Comparison of ENCODE assay signal across 8 mouse cellular contexts in genomic region chr8:123333864-123334263, GRCm38 (mm10). TPM values are rescaled to one million over a fixed set of nuclear protein-coding genes. Genes with fewer than 3 reads are reported as not detected.
DNase-seq lines count a peak whose midpoint lies in the region; ATAC-seq and TF ChIP-seq lines count a peak whose summit lies in the region.

No protein-coding gene starts in this region.

- H3K4me2 ChIP-seq in kidney, postnatal 0 days (ENCODE audit: low read length): peak overlapping the region; percentile 29; the same call in 1 of the 2 replicates
- peak overlapping the region; percentile 25 for H3K4me2 ChIP-seq in embryonic facial prominence, embryonic 11.5 days (ENCODE audit: low read depth, low read length)
- no peak overlapping the region for H3K4me2 ChIP-seq in intestine, embryonic 14.5 days (ENCODE audit: low read length)
- peak overlapping the region; percentile 82 for H3K4me2 ChIP-seq in neural tube, embryonic 14.5 days (ENCODE audit: low read depth, low read length)

- H3K9ac ChIP-seq in kidney, postnatal 0 days (ENCODE audit: low read depth, low read length): no peak overlapping the region
- no peak overlapping the region for H3K9ac ChIP-seq in embryonic facial prominence, embryonic 11.5 days (replicated peaks; ENCODE audit: low read length)
- no peak overlapping the region for H3K9ac ChIP-seq in intestine, embryonic 14.5 days (ENCODE audit: low read length)
- peak overlapping the region; percentile 89 for H3K9ac ChIP-seq in neural tube, embryonic 14.5 days (replicated peaks; ENCODE audit: low read depth, low read length)

- H3K4me3 ChIP-seq in kidney, postnatal 0 days (replicated peaks; ENCODE audit: low read depth, low read length): 0 out of 2 replicates have a peak overlapping the region, but pooled peaks have one; percentile 2
- peak overlapping the region; percentile 60 for H3K4me3 ChIP-seq in embryonic facial prominence, embryonic 11.5 days (ENCODE audit: low read depth, low read length)
- peak overlapping the region; percentile 59; the same call in 1 of the 2 replicates for H3K4me3 ChIP-seq in intestine, embryonic 14.5 days (ENCODE audit: low read depth, low read length)
- peak overlapping the region; percentile 82 for H3K4me3 ChIP-seq in neural tube, embryonic 14.5 days (ENCODE audit: low read depth, low read length)

- no peaks in the 10 kb centered on the region for H3K27me3 ChIP-seq in kidney, postnatal 0 days (ENCODE audit: insufficient read depth, low read length)
- 0 out of 2 replicates have a peak, but pooled peaks cover 4% of the 10 kb centered on the region for H3K27me3 ChIP-seq in embryonic facial prominence, embryonic 11.5 days (ENCODE audit: control insufficient read depth, insufficient read depth, low read length)
- peaks cover 16% of the 10 kb centered on the region; the same call in 1 of the 2 replicates for H3K27me3 ChIP-seq in intestine, embryonic 14.5 days (replicated peaks; ENCODE audit: control insufficient read depth, insufficient read depth, low read length)
- H3K27me3 ChIP-seq in neural tube, embryonic 14.5 days (ENCODE audit: control insufficient read depth, insufficient read depth, low read length): no peaks in the 10 kb centered on the region

- no peak for TF ChIP-seq CTCF in kidney, postnatal 0 days (IDR thresholded peaks at IDR 0.05; ENCODE audit: low read depth)

- DNase-seq in kidney, postnatal 0 days (ENCODE audit: low spot score): no peak
- no peak for DNase-seq in kidney, postnatal 10 days
- DNase-seq in embryonic facial prominence, embryonic 11.5 days (ENCODE audit: low spot score): no peak
- DNase-seq in intestine, embryonic 14.5 days (ENCODE audit: low spot score): no peak
- DNase-seq in gastrocnemius, adult 18-20 months (ENCODE audit: low spot score): no peak
- DNase-seq in adrenal gland, postnatal 10 days: no peak
- no peak for DNase-seq in urinary bladder, postnatal 25 days (ENCODE audit: low spot score)

- no peaks in the 10 kb centered on the region for H3K36me3 ChIP-seq in kidney, postnatal 0 days (ENCODE audit: insufficient read depth, low read length)
- no peaks in the 10 kb centered on the region for H3K36me3 ChIP-seq in embryonic facial prominence, embryonic 11.5 days (replicated peaks; ENCODE audit: control insufficient read depth, insufficient read depth, low read depth, low read length)
- H3K36me3 ChIP-seq in intestine, embryonic 14.5 days (ENCODE audit: control insufficient read depth, insufficient read depth, low read length): no peaks in the 10 kb centered on the region
- H3K36me3 ChIP-seq in neural tube, embryonic 14.5 days (ENCODE audit: control insufficient read depth, insufficient read depth, low read length): no peaks in the 10 kb centered on the region

- no peaks in the 10 kb centered on the region for H3K9me3 ChIP-seq in kidney, postnatal 0 days (replicated peaks; ENCODE audit: low read length)
- no peaks in the 10 kb centered on the region for H3K9me3 ChIP-seq in embryonic facial prominence, embryonic 11.5 days (replicated peaks; ENCODE audit: control insufficient read depth, low read length)
- H3K9me3 ChIP-seq in intestine, embryonic 14.5 days (ENCODE audit: control insufficient read depth, low read length): no peaks in the 10 kb centered on the region
- no peaks in the 10 kb centered on the region for H3K9me3 ChIP-seq in neural tube, embryonic 14.5 days (ENCODE audit: control insufficient read depth, low read length)

- WGBS in kidney, postnatal 0 days: 7% methylated on average over 7 of the region's 7 CpGs
- 3% methylated on average over 7 of the region's 7 CpGs for WGBS in embryonic facial prominence, embryonic 11.5 days
- 10% methylated on average over 7 of the region's 7 CpGs for WGBS in intestine, embryonic 14.5 days
- 1% methylated on average over 7 of the region's 7 CpGs for WGBS in neural tube, embryonic 14.5 days

- no peak for ATAC-seq in kidney, postnatal 0 days (replicated peaks; ENCODE audit: low FRiP score, low read depth)
- ATAC-seq in embryonic facial prominence, embryonic 11.5 days (replicated peaks; ENCODE audit: insufficient number of reproducible peaks, low FRiP score, low TSS enrichment, low read depth): no peak
- ATAC-seq in intestine, embryonic 14.5 days (replicated peaks; ENCODE audit: low FRiP score, low TSS enrichment, low read depth): no peak
- ATAC-seq in neural tube, embryonic 14.5 days (ENCODE audit: low read depth): no peak

- no peak overlapping the region for H3K27ac ChIP-seq in kidney, postnatal 0 days
- no peak overlapping the region for H3K27ac ChIP-seq in embryonic facial prominence, embryonic 11.5 days (replicated peaks; ENCODE audit: low read depth, low read length)
- H3K27ac ChIP-seq in intestine, embryonic 14.5 days (ENCODE audit: low read depth): no peak overlapping the region
- peak overlapping the region; percentile 95 for H3K27ac ChIP-seq in neural tube, embryonic 14.5 days (ENCODE audit: low read depth, low read length)

- H3K4me1 ChIP-seq in kidney, postnatal 0 days (replicated peaks; ENCODE audit: insufficient read depth, low read length): 0 out of 2 replicates have a peak, but pooled peaks cover 2% of the 10 kb centered on the region
- peaks cover 3% of the 10 kb centered on the region for H3K4me1 ChIP-seq in embryonic facial prominence, embryonic 11.5 days (ENCODE audit: control insufficient read depth, insufficient read depth, low read length)
- peaks cover 10% of the 10 kb centered on the region; the same call in 1 of the 2 replicates for H3K4me1 ChIP-seq in intestine, embryonic 14.5 days (replicated peaks; ENCODE audit: control insufficient read depth, insufficient read depth, low read length)
- peaks cover 16% of the 10 kb centered on the region for H3K4me1 ChIP-seq in neural tube, embryonic 14.5 days (ENCODE audit: control insufficient read depth, insufficient read depth, low read length)

RNA-seq across cellular contexts. Expression of gene Spire2, which starts 1.4 kb away (rescaled TPM):
- 5.7 and 5.8 TPM in 2 replicates for polyA plus RNA-seq in kidney, postnatal 0 days (2015; fragmentation: Nextera tagmentation; extraction: Ambion mirVana)
- 3.1 and 3.4 TPM in 2 replicates for polyA plus RNA-seq in embryonic facial prominence, embryonic 11.5 days (2014; fragmentation: Nextera tagmentation; extraction: Ambion mirVana)
- 1.8 and 2.9 TPM in 2 replicates for polyA plus RNA-seq in intestine, embryonic 14.5 days (2014; fragmentation: Nextera tagmentation; extraction: Ambion mirVana)
- 34.9 and 36.9 TPM in 2 replicates for polyA plus RNA-seq in neural tube, embryonic 14.5 days (2014; fragmentation: Nextera tagmentation; extraction: Ambion mirVana)
- total RNA-seq in gastrocnemius, adult 18-20 months (2021): under 1 TPM in 1 of 2 experiments, not detected in 1; 0.09 TPM
- total RNA-seq in adrenal gland, postnatal 10 days (2021): 1 to 10 TPM; 2.0 to 2.5 TPM

RNA-seq across cellular contexts. Expression of gene Fanca, which starts 15.5 kb away (rescaled TPM):
- polyA plus RNA-seq in kidney, postnatal 0 days (2015; fragmentation: Nextera tagmentation; extraction: Ambion mirVana): 18.7 and 21.5 TPM in 2 replicates
- polyA plus RNA-seq in embryonic facial prominence, embryonic 11.5 days (2014; fragmentation: Nextera tagmentation; extraction: Ambion mirVana): 29.5 and 34.6 TPM in 2 replicates
- polyA plus RNA-seq in intestine, embryonic 14.5 days (2014; fragmentation: Nextera tagmentation; extraction: Ambion mirVana): 29.8 and 32.0 TPM in 2 replicates
- polyA plus RNA-seq in neural tube, embryonic 14.5 days (2014; fragmentation: Nextera tagmentation; extraction: Ambion mirVana): 6.6 and 8.1 TPM in 2 replicates
- not detected for total RNA-seq in gastrocnemius, adult 18-20 months (2021)
- total RNA-seq in adrenal gland, postnatal 10 days (2021): 10 to 100 TPM in 1 of 2 experiments, 1 to 10 TPM in 1; 7.7 to 10.6 TPM

RNA-seq across cellular contexts. Expression of gene Tcf25, which starts 39.7 kb away (rescaled TPM):
- 168 and 170 TPM in 2 replicates for polyA plus RNA-seq in kidney, postnatal 0 days (2015; fragmentation: Nextera tagmentation; extraction: Ambion mirVana)
- 151 TPM in 2 replicates for polyA plus RNA-seq in embryonic facial prominence, embryonic 11.5 days (2014; fragmentation: Nextera tagmentation; extraction: Ambion mirVana)
- polyA plus RNA-seq in intestine, embryonic 14.5 days (2014; fragmentation: Nextera tagmentation; extraction: Ambion mirVana): 164 and 170 TPM in 2 replicates
- 379 and 405 TPM in 2 replicates for polyA plus RNA-seq in neural tube, embryonic 14.5 days (2014; fragmentation: Nextera tagmentation; extraction: Ambion mirVana)
- total RNA-seq in gastrocnemius, adult 18-20 months (2021): 100 to 1,000 TPM; 128 to 130 TPM
- total RNA-seq in adrenal gland, postnatal 10 days (2021): 100 to 1,000 TPM; 177 TPM

Comparison
In these comparisons a context has a peak if more than half of its experiments do, and no peak if none do; other contexts are left out.
1. H3K4me3 ChIP-seq: peak in every context shown above with its lines; median percentile 82 in neural tube, embryonic 14.5 days; 60 in embryonic facial prominence, embryonic 11.5 days; 59 in intestine, embryonic 14.5 days; 2 in kidney, postnatal 0 days.